Mouse (Mus musculus) mouse trophoblast stem cell (cell line): ENCODE measurements around the gene C8a.

Source experiments
- in situ Hi-C, 2 experiments: fragments of 300-500 bp; cut with MseI, MboI; formaldehyde crosslinking; loops; 2 replicates in 1 of 2; 3 replicates in 1 of 2; pipeline ENCODE4 v1.15.1; 2025

Gene C8a

GRCm38 (mm10) chr4:104843546-104843945, 32.7 kb downstream of the C8a start:
- in situ Hi-C loops: no loop called here

- in situ Hi-C loops: no loop called here
Measured at GRCm38 (mm10) chr4:104842204-104842603, 34.0 kb downstream of the C8a start.

GRCm38 (mm10) chr4:104838342-104838741, 37.9 kb downstream of the C8a start:
- in situ Hi-C loops: no loop called here

GRCm38 (mm10) chr4:104835096-104835495, 41.1 kb downstream of the C8a start:
- in situ Hi-C loops: no loop called here

GRCm38 (mm10) chr4:104828939-104829338, 47.3 kb downstream of the C8a start:
- in situ Hi-C loops: no loop called here

GRCm38 (mm10) chr4:104824381-104825077, 51.7 kb downstream of the C8a start:
- in situ Hi-C loops: no loop called here

GRCm38 (mm10) chr4:104823597-104824101, 52.5 kb downstream of the C8a start:
- in situ Hi-C loops: no loop called here

- in situ Hi-C loops: no loop called here
Measured at GRCm38 (mm10) chr4:104819891-104820290, 56.3 kb downstream of the C8a start.

- in situ Hi-C loops: no loop called here
Measured at GRCm38 (mm10) chr4:104818986-104819385, 57.2 kb downstream of the C8a start.

GRCm38 (mm10) chr4:104817509-104817908, 58.7 kb downstream of the C8a start:
- in situ Hi-C loops: no loop called here

GRCm38 (mm10) chr4:104816519-104817232, 59.5 kb downstream of the C8a start:
- in situ Hi-C loops: no loop called here

GRCm38 (mm10) chr4:104813617-104814016, 62.6 kb downstream of the C8a start:
- in situ Hi-C loops: no loop called here

- in situ Hi-C loops: no loop called here
Measured at GRCm38 (mm10) chr4:104810710-104811286, 65.4 kb downstream of the C8a start.

- in situ Hi-C loops: no loop called here
Measured at GRCm38 (mm10) chr4:104805414-104806257, 70.6 kb downstream of the C8a start.

- in situ Hi-C loops: no loop called here
Measured at GRCm38 (mm10) chr4:104804100-104804499, 72.1 kb downstream of the C8a start.

- in situ Hi-C loops: no loop called here
Measured at GRCm38 (mm10) chr4:104801625-104802024, 74.6 kb downstream of the C8a start.

GRCm38 (mm10) chr4:104798951-104799350, 77.2 kb downstream of the C8a start:
- in situ Hi-C loops: no loop called here

- in situ Hi-C loops: no loop called here
Measured at GRCm38 (mm10) chr4:104792111-104792510, 84.1 kb downstream of the C8a start.

- in situ Hi-C loops: no loop called here
Measured at GRCm38 (mm10) chr4:104782346-104782745, 93.9 kb downstream of the C8a start.

- in situ Hi-C loops: no loop called here
Measured at GRCm38 (mm10) chr4:104781441-104781840, 94.8 kb downstream of the C8a start.

GRCm38 (mm10) chr4:104779460-104779859, 96.7 kb downstream of the C8a start:
- in situ Hi-C loops: no loop called here

- in situ Hi-C loops: no loop called here
Measured at GRCm38 (mm10) chr4:104775601-104776000, 100.6 kb downstream of the C8a start.
